Mouse (Mus musculus) spleen, postnatal 36 days (tissue): ENCODE results near the gene Ajap1.

Experiments
- DNase-seq, 2 experiments: peaks; one replicate each; pipeline ENCODE4 v3.0.0; 2022; ENCODE audit warnings: low spot score in 2 of 2, mixed read lengths in 1 of 2

The Ajap1 gene

GRCm38 (mm10) chr4:153482459-153483338 is at the start of gene Ajap1:
TSS of gene Ajap1 (minus strand) at chr4:153482811.
- DNase-seq: no peak

DNA sequence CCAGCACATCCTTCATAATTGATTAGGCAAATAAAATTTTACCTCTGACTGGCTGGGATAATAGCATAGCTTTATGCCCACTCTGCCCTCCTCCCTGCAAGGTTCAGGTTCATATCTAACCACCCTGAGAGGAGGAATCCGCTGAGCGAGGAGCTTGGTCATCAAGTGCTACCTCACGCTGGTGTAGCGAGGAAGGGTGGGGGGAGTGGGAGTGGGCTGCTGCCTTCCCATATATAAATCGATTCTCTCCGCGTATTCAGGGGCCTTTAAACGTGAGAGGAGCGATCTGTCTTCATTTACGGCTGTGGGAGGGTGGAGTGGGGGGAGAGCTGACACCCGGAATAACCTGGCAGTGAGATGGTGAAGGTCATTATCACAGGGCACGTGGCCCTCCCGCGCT is 47.9 kb upstream of the Ajap1 start:
- no peak for DNase-seq

GRCm38 (mm10) chr4:153521601-153522000 is 39.0 kb upstream of the Ajap1 start:
- no peak for DNase-seq

GRCm38 (mm10) chr4:153519888-153520287 is 37.3 kb upstream of the Ajap1 start:
- no peak for DNase-seq

DNA sequence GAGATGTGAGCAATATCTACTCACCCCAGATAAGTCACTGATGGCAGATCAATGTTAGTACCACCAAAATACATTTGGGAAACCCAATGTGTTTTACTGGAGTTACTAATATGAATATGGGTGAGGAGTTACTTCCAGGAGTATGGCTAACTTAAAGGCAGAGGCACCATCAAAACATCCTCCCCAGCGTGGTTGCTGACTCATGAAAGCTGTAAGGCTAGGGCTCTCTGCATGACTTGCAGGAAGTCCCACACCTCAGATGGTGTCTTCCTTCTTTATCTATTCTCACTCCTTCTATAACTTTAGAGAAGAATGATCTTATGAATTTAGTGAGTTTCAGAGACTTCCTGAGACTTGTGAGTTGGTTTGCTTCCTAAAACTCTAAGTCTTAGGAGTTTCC is 36.7 kb upstream of the Ajap1 start:
- no peak for DNase-seq

DNA sequence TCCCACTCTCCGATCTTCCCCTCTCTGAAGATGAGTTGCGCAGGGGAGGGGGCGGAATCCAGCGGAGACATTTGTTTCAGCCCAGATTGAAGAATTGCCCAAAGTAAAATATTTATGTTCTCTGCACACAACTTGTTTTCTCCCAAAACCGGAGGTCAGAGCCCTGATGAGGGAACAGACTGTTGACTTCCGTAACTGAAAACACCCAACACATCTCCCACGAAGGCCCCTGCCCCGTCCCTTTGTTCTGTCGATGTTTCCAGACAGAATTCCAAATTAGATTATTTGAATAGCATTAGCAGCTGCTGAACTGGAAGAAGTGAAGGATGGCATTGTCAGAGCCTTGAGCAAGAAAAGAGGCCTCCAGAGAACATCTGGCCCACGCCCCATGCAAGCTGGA is 33.2 kb upstream of the Ajap1 start:
- DNase-seq: no peak

DNA sequence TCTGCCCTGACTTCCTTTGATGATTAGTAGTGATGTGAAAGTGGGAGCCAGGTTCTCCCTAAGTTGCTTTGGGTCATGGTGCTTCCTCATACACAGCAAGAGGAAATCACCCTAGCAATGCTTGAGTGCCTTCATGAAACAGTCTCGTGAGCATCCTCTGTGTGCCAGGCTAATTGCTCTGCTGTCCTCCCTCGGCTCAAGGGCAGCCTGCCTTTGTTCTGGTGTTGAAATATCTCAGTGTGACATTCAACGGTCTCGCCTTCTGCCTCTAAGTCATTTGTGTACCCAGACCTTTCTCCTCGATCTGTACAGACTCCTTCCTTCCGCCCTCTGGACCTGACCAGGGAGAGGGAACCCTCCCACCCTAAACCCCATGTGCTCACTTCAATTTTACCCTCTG is 31.5 kb upstream of the Ajap1 start:
- DNase-seq: no peak

DNA sequence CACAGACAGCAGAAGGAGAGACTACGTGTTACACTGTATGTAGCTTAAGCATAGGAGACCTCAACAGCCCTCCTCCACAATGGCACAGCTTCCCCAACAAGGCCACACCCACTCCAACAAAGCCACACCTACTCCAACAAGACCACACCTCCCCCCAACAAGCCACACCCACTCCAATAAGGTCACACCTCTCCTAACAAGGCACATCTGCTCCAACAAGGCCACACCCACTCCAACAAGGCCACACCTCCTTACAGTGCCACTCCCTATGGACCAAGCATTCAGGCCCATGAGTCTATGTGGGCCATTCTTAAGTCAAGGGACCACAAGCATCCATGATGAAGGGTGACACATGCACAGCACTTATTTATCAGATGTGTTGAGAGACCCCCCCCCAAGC is 28.9 kb upstream of the Ajap1 start:
- no peak for DNase-seq

- DNase-seq: no peak
These were observed 19.3 kb upstream of the Ajap1 start for GRCm38 (mm10) chr4:153501936-153502335.

DNA sequence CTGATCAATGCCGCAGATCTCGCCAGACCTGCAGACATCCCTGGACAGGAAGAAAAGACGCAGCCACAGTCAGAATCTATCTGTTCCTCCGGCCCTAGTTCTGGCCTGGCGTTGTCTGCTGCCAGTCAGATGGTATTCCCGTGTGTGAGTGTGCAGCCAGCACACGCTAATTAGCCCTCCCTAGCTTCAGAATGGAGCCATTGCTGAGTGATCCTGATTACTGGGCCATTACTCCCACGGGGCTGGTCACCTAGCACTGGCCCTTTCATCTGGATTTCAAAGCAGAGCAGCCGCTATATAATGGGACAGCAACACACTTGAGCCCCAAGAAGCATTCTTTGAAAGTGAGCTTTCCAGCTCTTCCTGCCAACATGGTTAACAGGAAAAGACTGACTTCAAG is 9.8 kb upstream of the Ajap1 start:
- DNase-seq: no peak

- DNase-seq: no peak
These were observed 6.5 kb upstream of the Ajap1 start for GRCm38 (mm10) chr4:153489116-153489515.

GRCm38 (mm10) chr4:153485913-153486312 is 3.3 kb upstream of the Ajap1 start:
- DNase-seq: no peak

GRCm38 (mm10) chr4:153484392-153484791 is 1.8 kb upstream of the Ajap1 start:
- DNase-seq: no peak

DNA sequence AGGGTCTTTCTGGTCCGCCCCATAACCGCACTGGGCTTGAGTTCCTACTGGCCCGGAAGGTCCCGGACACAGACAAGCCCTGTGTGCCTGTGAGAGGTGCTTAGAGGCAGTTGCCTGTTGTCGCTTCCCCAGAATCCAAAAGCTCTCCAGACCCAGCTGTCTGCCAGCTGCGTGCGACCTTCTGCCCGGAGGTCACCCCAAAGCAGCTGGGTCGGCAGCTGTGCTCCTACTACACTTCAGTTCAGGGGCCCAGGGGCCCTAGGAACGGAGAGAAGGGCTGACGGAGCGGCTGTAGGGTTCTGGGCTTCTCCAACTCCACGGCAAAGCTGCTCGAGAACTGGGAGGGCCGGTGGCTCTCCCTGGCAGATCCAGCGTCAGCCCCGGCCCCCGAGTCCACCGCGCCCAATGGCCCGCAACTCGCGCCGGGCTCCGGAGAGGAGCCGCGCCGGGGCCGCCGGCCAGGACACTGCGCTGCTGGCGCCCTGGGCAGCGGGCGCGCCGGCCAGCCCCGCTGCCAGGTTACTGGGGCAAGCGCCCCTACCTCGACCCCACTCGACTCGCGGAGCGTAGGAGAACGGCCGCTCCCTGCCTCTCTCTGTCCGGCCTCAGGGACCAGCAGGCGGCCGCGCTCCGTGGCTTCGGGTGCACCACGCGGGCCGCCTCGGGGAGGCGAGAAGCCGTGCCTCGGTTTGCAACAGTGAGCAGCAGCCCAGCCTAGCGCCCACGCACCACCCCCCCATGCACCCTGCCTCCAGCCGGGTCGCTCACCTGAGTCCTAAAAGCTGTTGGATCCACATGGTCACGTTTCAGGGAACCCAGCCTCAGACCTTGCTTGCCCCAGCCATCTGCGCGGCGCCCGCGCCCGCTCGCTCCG is 1.0 kb downstream of the Ajap1 start:
- DNase-seq: no peak

GRCm38 (mm10) chr4:153480551-153481262 is 1.9 kb downstream of the Ajap1 start:
- no peak for DNase-seq

- no peak for DNase-seq
These were observed 3.5 kb downstream of the Ajap1 start for GRCm38 (mm10) chr4:153479144-153479543.

GRCm38 (mm10) chr4:153473480-153474252 is 8.9 kb downstream of the Ajap1 start:
- no peak for DNase-seq

- no peak for DNase-seq
These were observed 12.9 kb downstream of the Ajap1 start for GRCm38 (mm10) chr4:153469712-153470111.

- DNase-seq: no peak
These were observed 22.7 kb downstream of the Ajap1 start for GRCm38 (mm10) chr4:153459934-153460333.

- no peak for DNase-seq
These were observed 23.1 kb downstream of the Ajap1 start for GRCm38 (mm10) chr4:153459503-153459902.

DNA sequence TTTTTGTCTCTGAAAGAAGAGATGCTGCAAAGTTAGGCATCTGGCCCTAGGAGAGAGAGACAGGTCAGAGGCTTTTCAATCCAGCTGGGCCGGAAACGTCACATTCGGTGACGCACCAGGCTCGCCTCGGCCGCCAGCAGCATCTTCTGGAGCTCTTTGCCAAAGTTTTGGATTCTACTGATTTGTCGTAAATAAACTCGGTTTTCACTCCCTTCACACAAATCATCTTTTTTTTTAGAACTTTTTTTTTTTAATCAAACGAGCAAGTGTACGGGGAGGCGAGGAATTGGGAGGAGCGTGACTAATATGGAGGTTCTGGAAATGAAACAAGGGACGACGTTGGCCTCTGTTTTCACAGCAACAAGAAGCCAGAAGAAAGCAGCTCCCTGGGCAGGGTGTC is 23.8 kb downstream of the Ajap1 start:
- no peak for DNase-seq
